Mouse (Mus musculus) telencephalon, adult 2 months (tissue): Measurements from ENCODE around the gene Ppp1r12c.

Experiments
- DNase-seq: peaks from one replicate; pipeline ENCODE4 v3.0.0-alpha.2; 2011; ENCODE audit warnings: low read depth, low spot score

Ppp1r12c gene

GRCm38 (mm10) chr7:4492284-4493224, 8.9 kb downstream of the Ppp1r12c start:
- DNase-seq: no peak

- no peak for DNase-seq
Observed at GRCm38 (mm10) chr7:4491308-4491707, 10.2 kb downstream of the Ppp1r12c start.

DNA sequence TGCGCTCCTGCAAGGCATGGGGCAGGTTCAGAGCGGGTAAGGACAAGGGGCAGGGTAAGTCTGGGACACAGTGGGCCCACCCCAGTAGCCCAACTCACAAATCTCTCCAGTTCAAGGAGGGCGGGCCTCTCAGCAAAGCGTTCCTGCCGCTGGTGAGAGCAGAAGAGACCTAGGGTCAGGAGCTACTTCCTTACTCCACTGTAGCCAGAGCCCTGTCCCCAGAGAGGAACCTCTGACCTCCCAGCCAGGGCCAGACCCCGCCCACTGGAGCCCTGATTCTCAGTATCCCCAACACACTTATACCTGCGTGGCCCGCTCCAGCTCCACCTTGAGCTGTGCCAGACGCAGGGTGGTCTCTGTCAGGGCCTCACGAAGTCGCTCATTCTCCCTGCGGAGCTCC, 19.2 kb downstream of the Ppp1r12c start:
- DNase-seq: no peak

- DNase-seq: peak; percentile 35
Observed at GRCm38 (mm10) chr7:4479674-4480073, 21.8 kb downstream of the Ppp1r12c start.

DNA sequence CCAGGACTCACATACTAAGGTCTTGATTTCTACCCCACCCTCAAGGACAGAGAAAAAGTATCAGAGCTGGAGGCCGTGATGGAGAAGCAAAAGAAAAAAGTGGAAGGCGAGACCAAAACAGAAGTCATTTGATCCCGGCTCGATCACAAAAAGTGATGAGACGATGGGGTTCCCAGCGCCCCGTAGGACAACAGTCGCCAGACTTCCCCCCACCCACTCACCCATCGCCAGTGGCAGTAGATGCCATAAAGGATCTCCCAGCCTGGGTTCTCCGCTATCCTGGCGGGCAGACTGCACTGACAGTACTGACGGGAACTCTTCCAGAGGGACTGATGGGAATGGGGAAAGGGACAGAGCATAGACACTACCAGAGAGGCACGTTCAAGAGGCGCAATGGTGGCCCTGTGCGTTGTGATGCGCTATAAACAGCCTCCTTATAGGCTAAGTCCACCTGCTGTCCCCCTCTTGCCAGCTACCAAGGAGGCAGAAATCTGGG, 22.6 kb downstream of the Ppp1r12c start:
- DNase-seq: no peak

DNA sequence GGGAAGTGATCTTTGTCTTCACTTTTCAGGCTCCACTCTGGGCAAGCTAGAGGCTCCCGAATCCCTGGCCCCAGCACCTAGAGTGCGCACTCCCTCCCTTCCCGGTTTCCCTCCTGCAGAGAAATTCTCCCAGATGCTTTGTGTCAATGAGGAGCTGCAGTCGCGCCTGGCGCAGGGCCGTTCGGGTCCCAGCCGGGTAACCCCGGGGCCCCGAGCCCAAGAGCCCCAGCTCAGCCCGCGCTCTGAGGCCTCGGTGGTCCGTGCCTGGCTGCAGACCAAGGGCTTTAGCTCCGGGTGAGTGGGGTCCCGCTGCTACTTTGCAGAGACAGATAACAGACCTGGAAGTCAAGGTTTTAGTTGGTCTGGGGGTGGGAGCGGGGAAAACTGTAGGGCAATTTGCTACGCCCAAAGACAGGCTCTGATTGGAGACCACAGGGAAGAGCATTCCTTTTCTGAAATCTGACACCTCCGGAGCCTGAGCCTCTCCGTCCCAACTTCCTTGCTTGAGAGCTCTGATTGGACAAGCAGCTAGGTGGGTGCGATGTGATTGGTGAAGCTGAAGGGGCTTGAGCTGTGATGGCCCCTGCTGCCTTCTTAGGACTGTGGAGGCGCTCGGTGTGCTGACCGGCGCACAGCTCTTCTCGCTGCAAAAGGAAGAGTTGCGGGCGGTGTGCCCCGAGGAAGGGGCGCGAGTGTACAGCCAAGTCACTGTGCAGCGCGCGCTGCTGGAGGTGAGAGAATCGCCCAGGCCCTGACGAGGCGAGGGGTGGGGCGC, 23.3 kb downstream of the Ppp1r12c start:
- peak; percentile 50 for DNase-seq

GRCm38 (mm10) chr7:4473940-4474339, 27.5 kb downstream of the Ppp1r12c start:
- no peak for DNase-seq

DNA sequence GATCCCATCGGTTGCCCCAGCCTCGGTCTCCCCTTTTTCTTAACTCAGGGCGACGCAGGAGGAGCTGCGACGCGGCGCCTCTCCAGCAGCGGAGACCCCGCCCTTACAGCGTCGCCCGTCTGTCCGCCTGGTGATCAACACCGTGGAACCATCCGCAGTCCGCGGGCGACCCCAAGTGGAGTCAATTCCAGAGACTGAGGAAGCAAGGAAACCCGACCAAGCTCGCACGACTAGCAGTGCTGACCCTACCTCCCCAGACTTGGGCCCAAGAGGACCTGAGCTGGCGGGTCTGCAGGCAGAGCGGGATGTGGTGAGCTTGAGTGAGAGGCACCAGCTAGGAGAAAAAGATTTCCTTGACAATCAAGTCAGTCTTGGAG, 30.3 kb downstream of the Ppp1r12c start:
- peak; percentile 58 for DNase-seq

- DNase-seq: peak; percentile 36
Observed at GRCm38 (mm10) chr7:4470275-4471178, 31.0 kb downstream of the Ppp1r12c start.

DNA sequence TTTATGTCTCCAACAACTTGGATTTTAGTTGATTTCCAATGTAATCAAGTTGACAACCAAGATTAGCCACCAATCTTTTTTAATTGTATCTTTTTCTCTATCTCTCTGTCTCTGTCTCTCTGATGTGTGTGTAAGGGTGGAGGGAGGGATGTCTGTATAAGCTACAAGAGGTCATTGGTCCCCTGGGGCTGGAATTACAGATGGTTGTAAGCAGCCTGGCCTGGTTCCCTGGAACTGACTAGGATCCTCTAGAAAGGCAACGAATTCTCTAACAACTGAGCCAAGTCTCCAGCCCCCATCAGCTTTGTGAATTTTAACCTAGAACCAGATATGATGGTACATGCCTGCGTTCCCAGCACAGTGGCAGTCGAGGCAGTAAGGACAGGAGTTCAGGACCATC, 33.7 kb downstream of the Ppp1r12c start:
- DNase-seq: no peak

GRCm38 (mm10) chr7:4464194-4464824, 37.2 kb downstream of the Ppp1r12c start:
- DNase-seq: no peak

DNA sequence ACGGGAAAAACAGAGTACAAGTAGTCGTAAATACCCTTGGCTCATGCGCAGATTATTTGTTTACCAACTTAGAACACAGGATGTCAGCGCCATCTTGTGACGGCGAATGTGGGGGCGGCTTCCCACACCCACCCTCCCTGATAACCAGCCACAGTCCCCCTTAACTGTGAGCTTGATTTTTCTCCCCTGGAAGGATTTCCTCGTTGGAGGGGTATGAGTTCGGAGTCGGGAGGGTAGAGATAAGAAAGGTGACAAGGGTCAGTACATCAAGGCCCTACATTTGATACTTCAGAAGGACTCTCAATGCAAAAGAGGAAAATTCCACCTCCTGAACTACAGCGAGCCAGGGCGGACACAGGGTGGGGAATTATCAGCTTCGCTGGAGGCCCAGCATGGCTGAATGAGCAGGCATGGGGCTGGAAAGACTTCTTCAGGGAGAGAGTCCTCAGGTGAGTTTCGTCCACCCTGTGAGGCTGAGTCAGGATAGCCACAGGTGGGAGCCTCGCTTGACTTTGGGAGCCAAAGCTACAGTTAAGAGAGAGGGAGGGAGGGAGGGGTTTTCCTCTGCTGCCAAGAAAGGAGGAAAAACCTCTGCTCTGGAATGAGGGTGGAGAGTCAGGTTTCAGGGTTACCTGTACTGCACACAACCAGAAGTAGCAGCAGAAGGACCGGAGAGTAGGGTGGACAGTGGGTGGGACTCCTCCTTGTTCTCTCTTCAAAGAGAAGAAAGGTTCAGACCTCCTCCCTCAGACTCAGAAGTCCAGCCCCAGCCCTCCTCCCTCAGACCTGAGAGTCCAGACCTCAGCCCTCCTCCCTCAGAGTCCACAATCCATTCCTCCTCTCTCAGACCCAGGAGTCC, 40.7 kb downstream of the Ppp1r12c start, which contains the start of gene Eps8l1:
Gene Eps8l1 (plus strand): TSS at position 99 of the 859 bp plus-strand sequence.
- no peak for DNase-seq

DNA sequence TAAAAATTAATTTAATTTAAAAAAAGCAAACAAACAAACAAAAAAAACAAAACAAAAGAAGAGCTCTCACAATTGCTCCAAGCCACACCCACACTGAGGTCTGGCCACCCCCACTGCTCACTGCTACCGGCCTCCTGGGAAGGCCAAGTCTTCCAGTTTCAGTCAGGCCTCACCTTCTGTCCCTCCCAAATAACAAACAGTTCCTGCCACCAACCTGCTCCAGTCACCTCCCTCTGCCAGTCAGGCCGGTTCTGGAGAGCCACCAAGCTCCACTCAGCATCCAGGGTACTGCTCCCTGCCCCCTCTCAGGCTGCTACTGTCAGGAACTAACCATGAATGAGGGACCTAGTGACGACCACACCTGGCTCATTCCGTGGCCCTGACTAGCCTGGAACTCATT, 48.8 kb downstream of the Ppp1r12c start:
- no peak for DNase-seq

DNA sequence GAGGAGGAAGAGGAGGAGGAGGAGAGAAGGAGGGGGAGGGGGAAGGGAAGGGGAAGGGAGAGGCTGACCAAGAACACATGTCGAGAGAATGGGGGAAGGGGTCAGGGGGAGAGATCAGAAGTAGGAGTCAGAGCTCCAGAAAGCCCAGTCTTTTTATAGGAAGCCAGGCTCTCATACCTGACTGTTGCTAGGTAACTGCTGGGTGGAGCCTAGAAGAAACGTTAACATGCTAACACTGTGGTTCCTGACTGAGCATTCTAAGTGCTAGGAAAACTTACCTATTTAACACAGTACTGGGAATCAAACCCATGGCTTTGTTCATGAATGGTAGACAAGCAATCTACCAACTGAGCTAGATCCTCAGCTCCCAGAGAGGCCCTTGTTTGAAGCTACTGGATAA, 52.3 kb downstream of the Ppp1r12c start:
- no peak for DNase-seq

GRCm38 (mm10) chr7:4448439-4448838, 53.0 kb downstream of the Ppp1r12c start:
- DNase-seq: no peak

GRCm38 (mm10) chr7:4447138-4447537, 54.3 kb downstream of the Ppp1r12c start:
- no peak for DNase-seq

DNA sequence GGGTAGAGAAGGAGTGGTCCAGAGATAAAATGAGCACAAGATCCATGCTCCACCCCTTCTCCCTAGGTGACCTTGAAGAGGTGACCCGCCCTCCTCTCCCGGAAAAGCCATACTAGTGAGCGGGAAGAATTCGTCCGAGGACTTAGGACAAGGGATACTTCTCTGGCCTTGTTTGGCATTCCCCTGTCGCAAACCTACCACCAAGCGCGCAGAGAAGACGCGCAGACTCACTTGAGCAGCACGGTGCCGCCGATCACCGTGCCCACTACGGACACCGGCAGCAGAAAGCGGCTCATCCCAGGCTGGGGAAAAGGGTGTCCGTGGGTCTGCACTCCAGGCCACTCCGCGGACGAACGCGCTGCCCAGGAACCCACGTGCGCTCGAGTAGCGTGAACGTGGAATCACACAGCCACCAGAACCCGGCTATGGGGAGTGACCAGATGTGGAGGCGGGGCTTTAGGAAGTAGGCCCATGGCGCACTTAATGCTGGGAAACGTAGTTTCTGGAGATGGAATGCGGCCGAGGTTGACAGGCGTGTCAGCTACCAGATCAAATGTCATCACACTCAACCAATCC, 56.2 kb downstream of the Ppp1r12c start, which contains the start of gene Rdh13:
Gene Rdh13 (minus strand): TSS at position 434 of the 576 bp plus-strand sequence.
- peak; percentile 90 for DNase-seq

DNA sequence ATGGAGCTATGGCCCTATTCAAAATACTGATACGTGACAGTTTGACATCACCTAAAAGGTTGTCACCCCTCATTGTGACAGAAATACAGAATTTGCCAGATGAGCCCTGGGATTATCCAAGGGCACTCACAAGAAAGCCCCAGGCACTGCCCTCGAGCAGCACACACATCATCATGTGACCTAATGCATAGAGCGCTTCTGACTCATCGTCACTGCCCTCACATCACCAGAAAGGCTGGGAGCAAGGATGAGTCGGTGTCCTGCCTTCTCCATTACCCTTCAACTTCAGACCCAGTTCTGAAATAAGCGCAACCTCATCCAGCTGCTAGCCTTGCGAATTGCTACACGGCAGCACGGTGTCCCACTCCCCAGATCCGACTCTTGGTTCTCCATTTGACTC, 60.9 kb downstream of the Ppp1r12c start:
- no peak for DNase-seq

GRCm38 (mm10) chr7:4437721-4438120, 63.8 kb downstream of the Ppp1r12c start:
- no peak for DNase-seq
